Mouse (Mus musculus): Measurements from ENCODE around the gene Hspa8. TPM values are rescaled to one million over a fixed set of nuclear protein-coding genes. Genes with fewer than 3 reads are reported as not detected.
"Not testable (repeated sequence)": the region's sequence is repeated elsewhere in the genome, so short reads cannot be mapped to it uniquely, and the experiment has no call there.

The Hspa8 gene
- polyA plus RNA-seq, 1 experiment = 307 TPM

DNA sequence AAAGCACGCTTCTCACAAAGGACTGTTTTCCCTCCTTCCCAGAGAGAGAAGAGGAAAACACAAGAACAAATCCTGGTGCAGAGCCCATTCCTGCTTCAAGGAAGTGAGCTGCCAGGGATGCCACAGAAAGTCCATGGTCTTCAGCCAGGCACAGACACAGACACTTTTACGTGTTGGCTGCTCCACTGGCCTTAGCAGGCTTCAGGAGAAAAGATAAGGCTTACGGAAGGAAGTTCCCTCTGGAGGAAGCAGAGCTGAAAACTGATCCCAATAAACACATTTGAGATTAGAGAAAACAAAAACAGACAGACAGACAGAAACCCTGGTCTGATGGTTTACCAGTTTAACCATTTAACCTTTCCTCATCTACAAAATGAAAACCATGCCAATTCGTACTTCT, 4.7 kb upstream of the Hspa8 start:
- no peak overlapping the region for H3K4me3 ChIP-seq (ENCODE audit: control insufficient read depth, low read depth, low read length)
- no peaks in the 10 kb centered on the region for H3K27me3 ChIP-seq (ENCODE audit: control insufficient read depth, insufficient read depth, low read length)
- TF ChIP-seq POLR2A (IDR thresholded peaks at IDR 0.05; ENCODE audit: control insufficient read depth, low read depth, low read length) (no peak), CTCF (IDR thresholded peaks at IDR 0.05; ENCODE audit: control insufficient read depth, insufficient read depth, insufficient replicate concordance, low read depth, low read length) (no peak)
- peaks cover 2% of the 10 kb centered on the region for H3K4me1 ChIP-seq (ENCODE audit: control insufficient read depth, insufficient read depth, low read length)
- no peaks in the 10 kb centered on the region for H3K36me3 ChIP-seq (ENCODE audit: control insufficient read depth, insufficient read depth, low read length)
- no peak overlapping the region for H3K27ac ChIP-seq (ENCODE audit: control insufficient read depth, insufficient read depth, low read depth, low read length)

- no peaks in the 10 kb centered on the region for H3K36me3 ChIP-seq (ENCODE audit: control insufficient read depth, insufficient read depth, low read length)
- H3K4me1 ChIP-seq (ENCODE audit: control insufficient read depth, insufficient read depth, low read length) = peaks cover 7% of the 10 kb centered on the region
- no peak for TF ChIP-seq POLR2A (IDR thresholded peaks at IDR 0.05; ENCODE audit: control insufficient read depth, low read depth, low read length)
- no peak for TF ChIP-seq CTCF (IDR thresholded peaks at IDR 0.05; ENCODE audit: control insufficient read depth, insufficient read depth, insufficient replicate concordance, low read depth, low read length)
- no peak overlapping the region for H3K4me3 ChIP-seq (ENCODE audit: control insufficient read depth, low read depth, low read length)
- H3K27me3 ChIP-seq (ENCODE audit: control insufficient read depth, insufficient read depth, low read length) = no peaks in the 10 kb centered on the region
- H3K27ac ChIP-seq (ENCODE audit: control insufficient read depth, insufficient read depth, low read depth, low read length) = peak overlapping the region; percentile 81; the same call in 1 of the 2 replicates
Observed at GRCm38 (mm10) chr9:40798247-40798960, 2.4 kb upstream of the Hspa8 start.

- peaks cover 7% of the 10 kb centered on the region for H3K4me1 ChIP-seq (ENCODE audit: control insufficient read depth, insufficient read depth, low read length)
- H3K4me3 ChIP-seq (ENCODE audit: control insufficient read depth, low read depth, low read length) = no peak overlapping the region
Observed at GRCm38 (mm10) chr9:40799112-40799511, 1.7 kb upstream of the Hspa8 start.

GRCm38 (mm10) chr9:40799837-40800501, 815 bp upstream of the Hspa8 start:
- Histone ChIP-seq H3K36me3 (ENCODE audit: control insufficient read depth, insufficient read depth, low read length) (no peaks in the 10 kb centered on the region), H3K4me3 (ENCODE audit: control insufficient read depth, low read depth, low read length) (peak overlapping the region; percentile 94), H3K27ac (ENCODE audit: control insufficient read depth, insufficient read depth, low read depth, low read length) (peak overlapping the region; percentile 94), H3K27me3 (ENCODE audit: control insufficient read depth, insufficient read depth, low read length) (no peaks in the 10 kb centered on the region), H3K4me1 (ENCODE audit: control insufficient read depth, insufficient read depth, low read length) (peaks cover 7% of the 10 kb centered on the region)
- TF ChIP-seq POLR2A (IDR thresholded peaks at IDR 0.05; ENCODE audit: control insufficient read depth, low read depth, low read length) (peak; percentile 49; the same call in 1 of the 2 replicates), CTCF (IDR thresholded peaks at IDR 0.05; ENCODE audit: control insufficient read depth, insufficient read depth, insufficient replicate concordance, low read depth, low read length) (no peak)

More at GRCm38 (mm10) chr9:40799112-40799511, 1.7 kb upstream of the Hspa8 start:
- TF ChIP-seq CTCF (IDR thresholded peaks at IDR 0.05; ENCODE audit: control insufficient read depth, insufficient read depth, insufficient replicate concordance, low read depth, low read length) = no peak
- TF ChIP-seq POLR2A (IDR thresholded peaks at IDR 0.05; ENCODE audit: control insufficient read depth, low read depth, low read length) = no peak
- H3K27ac ChIP-seq (ENCODE audit: control insufficient read depth, insufficient read depth, low read depth, low read length) = peak overlapping the region; percentile 81
- H3K27me3 ChIP-seq (ENCODE audit: control insufficient read depth, insufficient read depth, low read length) = no peaks in the 10 kb centered on the region
- no peaks in the 10 kb centered on the region for H3K36me3 ChIP-seq (ENCODE audit: control insufficient read depth, insufficient read depth, low read length)

DNA sequence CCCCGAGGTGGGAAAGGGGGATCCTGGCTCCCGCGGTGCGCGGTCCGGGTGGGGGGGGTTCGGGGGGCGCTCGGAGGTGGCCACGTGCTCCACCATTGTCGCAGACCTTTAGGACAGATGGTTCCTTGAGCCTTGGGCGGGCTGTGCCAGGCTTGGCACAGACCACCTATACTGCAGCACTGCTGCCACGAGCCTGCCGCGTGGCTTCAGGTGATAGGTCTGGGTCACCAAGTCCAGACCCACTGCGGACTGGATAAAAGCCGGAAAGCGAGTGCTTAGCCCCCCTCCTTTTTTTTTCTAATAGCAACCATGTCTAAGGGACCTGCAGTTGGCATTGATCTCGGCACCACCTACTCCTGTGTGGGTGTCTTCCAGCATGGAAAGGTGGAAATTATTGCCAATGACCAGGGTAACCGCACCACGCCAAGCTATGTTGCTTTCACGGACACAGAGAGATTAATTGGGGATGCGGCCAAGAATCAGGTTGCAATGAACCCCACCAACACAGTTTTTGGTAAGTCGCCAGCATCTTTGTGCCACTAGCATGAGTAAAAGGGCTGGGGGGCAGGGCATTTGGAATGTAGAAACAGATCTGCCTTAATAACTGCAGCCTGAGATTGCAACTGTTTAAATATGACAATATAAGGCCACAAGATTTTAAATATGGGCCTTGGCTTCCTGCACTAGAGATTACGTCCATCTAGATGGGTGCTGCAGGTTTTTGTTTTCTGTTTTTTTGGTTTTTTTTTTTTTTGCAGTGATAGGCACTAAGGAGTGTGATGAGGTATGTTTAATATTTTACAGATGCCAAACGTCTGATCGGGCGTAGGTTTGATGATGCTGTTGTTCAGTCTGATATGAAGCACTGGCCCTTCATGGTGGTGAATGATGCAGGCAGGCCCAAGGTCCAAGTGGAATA, 1.1 kb downstream of the Hspa8 start:
- H3K4me1 ChIP-seq (ENCODE audit: control insufficient read depth, insufficient read depth, low read length); H3K36me3 ChIP-seq (ENCODE audit: control insufficient read depth, insufficient read depth, low read length); H3K27me3 ChIP-seq (ENCODE audit: control insufficient read depth, insufficient read depth, low read length): not testable (repeated sequence)
- H3K27ac ChIP-seq (ENCODE audit: control insufficient read depth, insufficient read depth, low read depth, low read length) = peak overlapping the region; percentile 61
- H3K4me3 ChIP-seq (ENCODE audit: control insufficient read depth, low read depth, low read length) = peak overlapping the region; percentile 94

- H3K4me3 ChIP-seq (ENCODE audit: control insufficient read depth, low read depth, low read length); H3K4me1 ChIP-seq (ENCODE audit: control insufficient read depth, insufficient read depth, low read length); H3K27ac ChIP-seq (ENCODE audit: control insufficient read depth, insufficient read depth, low read depth, low read length); H3K27me3 ChIP-seq (ENCODE audit: control insufficient read depth, insufficient read depth, low read length); H3K36me3 ChIP-seq (ENCODE audit: control insufficient read depth, insufficient read depth, low read length): not testable (repeated sequence)
Observed at GRCm38 (mm10) chr9:40802533-40802875, 1.7 kb downstream of the Hspa8 start.

- H3K27ac ChIP-seq (ENCODE audit: control insufficient read depth, insufficient read depth, low read depth, low read length); H3K4me1 ChIP-seq (ENCODE audit: control insufficient read depth, insufficient read depth, low read length); H3K36me3 ChIP-seq (ENCODE audit: control insufficient read depth, insufficient read depth, low read length); H3K4me3 ChIP-seq (ENCODE audit: control insufficient read depth, low read depth, low read length); H3K27me3 ChIP-seq (ENCODE audit: control insufficient read depth, insufficient read depth, low read length): not testable (repeated sequence)
Observed at GRCm38 (mm10) chr9:40804576-40804975, 3.8 kb downstream of the Hspa8 start.

Data from testis, adult 2 months (tissue).